Mouse (Mus musculus) gastrocnemius, postnatal 4 days (tissue): ENCODE measurements around the gene Gm20605. TPM values are rescaled to one million over a fixed set of nuclear protein-coding genes. Genes with fewer than 3 reads are reported as not detected.

Experiments used
- DNase-seq, 2 experiments: peaks; one replicate each; pipeline ENCODE4 v3.0.0; 2021 to 2022; ENCODE audit warnings: low spot score in 2 of 2, mixed read lengths in 2 of 2
- total RNA-seq, 2 experiments: library from RNA; stranded (reverse); gene quantifications; 2 replicates each; pipeline ENCODE4 v1.2.3; 2021

Gene Gm20605
- total RNA-seq, 2 experiments from 2014 or later = 8.6 to 11.0 TPM

GRCm38 (mm10) chr5:137647827-137648601 lies 19.0 kb downstream of the Gm20605 start:
- no peak for DNase-seq

- no peak for DNase-seq
These were observed 20.3 kb downstream of the Gm20605 start for GRCm38 (mm10) chr5:137649251-137649650.

- peak in 1 of 2 experiments; percentile 54 for DNase-seq
These were observed 20.9 kb downstream of the Gm20605 start for GRCm38 (mm10) chr5:137649669-137650571.

- peak in 1 of 2 experiments; percentile 80 for DNase-seq
These were observed 23.5 kb downstream of the Gm20605 start for GRCm38 (mm10) chr5:137652474-137652873.

GRCm38 (mm10) chr5:137653366-137653765 lies 24.4 kb downstream of the Gm20605 start:
- DNase-seq = no peak

GRCm38 (mm10) chr5:137654746-137655145 lies 25.8 kb downstream of the Gm20605 start:
- DNase-seq = no peak

- peak in 1 of 2 experiments; percentile 68 for DNase-seq
These were observed 28.0 kb downstream of the Gm20605 start for GRCm38 (mm10) chr5:137656977-137657376.

GRCm38 (mm10) chr5:137660064-137660688 lies 31.2 kb downstream of the Gm20605 start:
- peak in 1 of 2 experiments; percentile 65 for DNase-seq

- DNase-seq = no peak
These were observed 34.1 kb downstream of the Gm20605 start for GRCm38 (mm10) chr5:137663057-137663456.

GRCm38 (mm10) chr5:137668971-137669370 lies 40.0 kb downstream of the Gm20605 start:
- peak in 1 of 2 experiments; percentile 47 for DNase-seq

- no peak for DNase-seq
These were observed 41.3 kb downstream of the Gm20605 start for GRCm38 (mm10) chr5:137670240-137670639.

GRCm38 (mm10) chr5:137671443-137672240 lies 42.7 kb downstream of the Gm20605 start:
- peak in 1 of 2 experiments; percentile 34 for DNase-seq

- no peak for DNase-seq
These were observed 43.4 kb downstream of the Gm20605 start for GRCm38 (mm10) chr5:137672361-137672760.

- DNase-seq = no peak
These were observed 44.0 kb downstream of the Gm20605 start for GRCm38 (mm10) chr5:137673015-137673414.

- no peak for DNase-seq
These were observed 45.8 kb downstream of the Gm20605 start for GRCm38 (mm10) chr5:137674786-137675185.

- DNase-seq = no peak
These were observed 48.9 kb downstream of the Gm20605 start for GRCm38 (mm10) chr5:137677859-137678258.

GRCm38 (mm10) chr5:137678736-137679135 lies 49.8 kb downstream of the Gm20605 start:
- DNase-seq = no peak

GRCm38 (mm10) chr5:137679726-137680125 lies 50.8 kb downstream of the Gm20605 start:
- DNase-seq = no peak

GRCm38 (mm10) chr5:137682526-137682925 lies 53.6 kb downstream of the Gm20605 start:
- no peak for DNase-seq
